Mouse (Mus musculus) heart, adult 2 months (tissue): ENCODE results near the gene Asic3.

Experiments
- CTCF ChIP-seq: fragments of 200-600 bp; IDR thresholded peaks from 2 replicates; pipeline ENCODE4 v1.8.1; 2022; ENCODE audit warnings: antibody characterized with exemption, mild to moderate bottlenecking, moderate library complexity
- EP300 ChIP-seq: fragments of 200-500 bp; IDR thresholded peaks from 2 replicates; pipeline ENCODE4 v1.6.1; 2011; ENCODE audit warnings: low read depth, low read length, control low read depth; ENCODE audit not compliant: insufficient read depth
- POLR2A ChIP-seq: fragments of 200-500 bp; IDR thresholded peaks from 2 replicates; pipeline ENCODE4 v1.6.1; 2011; ENCODE audit warnings: mild to moderate bottlenecking, low read depth, low read length, control low read depth; ENCODE audit not compliant: insufficient read depth

DNA sequence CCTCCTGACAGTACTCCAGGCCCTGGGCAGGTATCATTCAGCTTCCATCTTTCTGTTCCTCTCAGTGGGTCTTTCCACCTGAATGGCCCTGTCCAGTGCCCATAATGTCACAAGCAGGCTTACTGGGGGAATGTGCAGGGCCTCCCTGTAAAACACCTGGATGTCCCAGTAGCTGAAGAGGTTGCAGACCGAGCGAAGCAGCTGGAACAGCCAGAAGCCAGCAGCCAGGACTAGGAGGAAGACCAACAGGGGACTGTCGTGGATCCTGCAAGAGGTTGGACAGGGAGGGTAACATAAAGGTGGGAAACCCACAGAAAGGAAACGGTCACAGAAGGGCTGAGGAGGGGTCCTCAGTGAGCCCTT, 23.6 kb upstream of the Asic3 start:
- no peak for TF ChIP-seq EP300
- TF ChIP-seq POLR2A: no peak
- TF ChIP-seq CTCF: no peak
